Mouse (Mus musculus): ENCODE data around the gene Pik3r5. TPM values are rescaled to one million over a fixed set of nuclear protein-coding genes. Genes with fewer than 3 reads are reported as not detected.

Pik3r5 gene
- total and polyA plus RNA-seq, 3 experiments = 3.2 to 5.7 TPM; not detected in 1

DNA sequence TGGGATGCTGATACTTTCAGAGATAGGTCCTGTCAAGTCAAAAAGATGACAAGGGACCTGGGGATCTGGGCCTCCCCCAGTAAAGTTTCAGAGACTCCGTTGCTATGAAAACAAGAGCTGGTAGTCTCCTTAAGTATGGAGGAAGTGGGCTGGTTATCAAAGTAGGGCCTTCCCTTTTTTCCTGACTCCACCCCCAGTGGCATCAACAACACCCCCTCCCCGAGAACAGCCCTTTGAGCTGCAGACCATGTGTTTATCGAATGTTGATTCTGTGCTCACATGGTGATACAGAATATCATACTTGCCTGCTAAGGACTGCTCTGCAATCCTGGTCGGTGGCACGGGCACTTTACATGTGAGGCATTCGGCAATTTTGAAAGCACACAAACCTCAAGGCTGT is 51.3 kb downstream of the Pik3r5 start (continued):
- TF ChIP-seq SIN3A (IDR thresholded peaks at IDR 0.05; ENCODE audit: low read length) = peak; percentile 84
- TF ChIP-seq ZC3H11A (IDR thresholded peaks at IDR 0.05; ENCODE audit: low read depth, low read length) = no peak
- no peak for TF ChIP-seq RCOR1 (IDR thresholded peaks at IDR 0.05; ENCODE audit: low read depth, low read length)
- 0 out of 2 replicates have a peak, but pooled peaks have one; percentile 37 for TF ChIP-seq TCF12 (IDR thresholded peaks at IDR 0.05; ENCODE audit: low read depth, low read length)
- TF ChIP-seq MXI1 (IDR thresholded peaks at IDR 0.05; ENCODE audit: low read depth, low read length) = peak; percentile 96
- peak; percentile 54; the same call in 1 of the 2 replicates for TF ChIP-seq TBP (IDR thresholded peaks at IDR 0.05; ENCODE audit: low read depth, low read length)
- no peak for TF ChIP-seq CHD2 (IDR thresholded peaks at IDR 0.05; ENCODE audit: low read length)
- no peak for TF ChIP-seq POLR2AphosphoS2 (IDR thresholded peaks at IDR 0.05; ENCODE audit: low read length)
- TF ChIP-seq NELFE (IDR thresholded peaks at IDR 0.05; ENCODE audit: low read depth, low read length) = no peak
- 0 out of 2 replicates have a peak, but pooled peaks have one; percentile 45 for TF ChIP-seq HCFC1 (IDR thresholded peaks at IDR 0.05; ENCODE audit: low read depth, low read length)

DNA sequence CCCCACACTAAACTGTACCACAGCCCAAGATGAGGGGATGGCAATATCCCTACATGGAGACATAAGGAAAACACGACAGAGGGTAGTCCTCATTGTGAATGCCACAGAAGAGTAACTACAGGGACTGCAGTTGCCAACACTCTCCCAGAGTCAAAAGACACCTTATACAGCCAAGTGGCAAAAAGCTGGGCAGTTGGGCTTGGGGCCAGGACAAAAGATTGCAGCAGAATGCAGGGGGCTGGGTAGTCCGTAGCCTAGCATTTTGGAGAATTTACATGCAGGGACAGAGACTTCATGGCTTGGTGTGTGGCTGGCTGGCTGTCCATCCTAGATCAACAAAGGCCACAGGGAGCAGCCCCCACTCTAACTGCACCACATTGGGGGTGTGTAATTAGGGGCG is 52.5 kb downstream of the Pik3r5 start:
- Histone ChIP-seq H3K4me1 (ENCODE audit: control insufficient read depth in 1 of 2, insufficient read depth in 2 of 2, low read length in 2 of 2) (peaks cover 3 to 11% of the 10 kb centered on the region in 2 experiments; a peak in 3 of 4 replicates), H3K27ac (ENCODE audit: control insufficient read depth, low read depth, low read length) (no peak overlapping the region), H3K9ac (ENCODE audit: control insufficient read depth, low read depth, low read length, poor library complexity, severe bottlenecking) (no peak overlapping the region), H3K36me3 (ENCODE audit: control insufficient read depth in 1 of 2, insufficient read depth in 2 of 2, low read length in 2 of 2) (peaks cover 0 to 3% of the 10 kb centered on the region in 2 experiments; a peak in 2 of 4 replicates), H3K9me3 (replicated peaks; ENCODE audit: insufficient read depth, low read length) (no peaks in the 10 kb centered on the region), H3K79me2 (ENCODE audit: control insufficient read depth, insufficient read depth, low read length, poor library complexity) (no peaks in the 10 kb centered on the region), H3K27me3 (ENCODE audit: control insufficient read depth in 1 of 2, insufficient read depth in 2 of 2, low read length in 2 of 2) (no peaks in the 10 kb centered on the region), H3K4me3 (ENCODE audit: control insufficient read depth in 1 of 2, insufficient read depth in 1 of 2, low read depth in 2 of 2, low read length in 2 of 2) (no peak overlapping the region)
- DNase-seq (ENCODE audit: low read depth, low spot score) = no peak
- TF ChIP-seq HCFC1 (IDR thresholded peaks at IDR 0.05; ENCODE audit: low read depth, low read length) (no peak), CHD1 (IDR thresholded peaks at IDR 0.05; ENCODE audit: low read depth, low read length) (no peak), ZKSCAN1 (IDR thresholded peaks at IDR 0.05; ENCODE audit: low read depth, low read length) (no peak)

DNA sequence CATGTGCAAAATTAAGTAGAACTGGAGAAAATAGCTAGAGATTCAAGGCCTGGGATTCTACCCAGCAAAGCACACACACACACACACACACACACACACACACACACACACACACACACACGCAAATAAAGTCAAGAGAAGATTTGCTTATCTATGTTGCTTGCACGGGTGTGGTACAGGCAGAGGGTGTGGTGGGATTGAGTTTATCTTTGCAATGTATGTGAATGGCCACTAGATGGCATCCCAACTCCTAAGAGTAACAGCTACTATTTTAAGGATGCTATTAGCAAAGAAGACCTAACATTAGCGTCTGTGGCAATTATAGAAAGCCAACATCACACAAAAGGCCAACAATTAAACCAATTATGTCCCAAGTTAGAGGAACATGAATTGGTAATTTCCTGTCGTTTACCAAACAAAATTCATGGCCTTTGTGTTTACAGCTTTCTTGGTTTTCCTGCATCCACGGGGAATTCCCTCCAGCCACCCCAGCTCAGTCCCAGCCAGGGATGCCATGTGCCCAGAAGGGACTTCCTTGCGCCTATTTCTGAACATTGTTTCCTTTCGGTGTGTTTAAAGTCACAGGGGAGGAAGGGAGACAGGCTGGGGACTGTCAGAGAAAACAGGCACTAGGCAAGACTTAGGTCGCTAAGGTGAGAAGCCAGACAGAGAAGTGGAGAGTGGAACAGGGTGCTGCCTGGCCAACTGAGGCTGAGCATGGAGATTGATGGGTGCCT is 53.5 kb downstream of the Pik3r5 start:
- no peaks in the 10 kb centered on the region for H3K79me2 ChIP-seq (ENCODE audit: control insufficient read depth, insufficient read depth, low read length, poor library complexity)
- H3K9me3 ChIP-seq (replicated peaks; ENCODE audit: insufficient read depth, low read length) = no peaks in the 10 kb centered on the region
- H3K4me3 ChIP-seq (ENCODE audit: control insufficient read depth in 1 of 2, insufficient read depth in 1 of 2, low read depth in 2 of 2, low read length in 2 of 2) = no peak overlapping the region
- DNase-seq (ENCODE audit: low read depth, low spot score) = peak; percentile 95
- peaks cover 0 to 3% of the 10 kb centered on the region in 2 experiments; a peak in 2 of 4 replicates for H3K36me3 ChIP-seq (ENCODE audit: control insufficient read depth in 1 of 2, insufficient read depth in 2 of 2, low read length in 2 of 2)
- H3K4me1 ChIP-seq (ENCODE audit: control insufficient read depth in 1 of 2, insufficient read depth in 2 of 2, low read length in 2 of 2) = peaks cover 3 to 11% of the 10 kb centered on the region in 2 experiments; a peak in 3 of 4 replicates
- no peak overlapping the region for H3K27ac ChIP-seq (ENCODE audit: control insufficient read depth, low read depth, low read length)
- H3K27me3 ChIP-seq (ENCODE audit: control insufficient read depth in 1 of 2, insufficient read depth in 2 of 2, low read length in 2 of 2) = no peaks in the 10 kb centered on the region
- no peak overlapping the region for H3K9ac ChIP-seq (ENCODE audit: control insufficient read depth, low read depth, low read length, poor library complexity, severe bottlenecking)
- peak; percentile 58; the same call in 1 of the 2 replicates for TF ChIP-seq TCF12 (IDR thresholded peaks at IDR 0.05; ENCODE audit: low read depth, low read length)
- no peak for TF ChIP-seq ELF1 (IDR thresholded peaks at IDR 0.05; ENCODE audit: low read depth, low read length)
- no peak for TF ChIP-seq ZKSCAN1 (IDR thresholded peaks at IDR 0.05; ENCODE audit: low read depth, low read length)
- peak; percentile 67 for TF ChIP-seq MXI1 (IDR thresholded peaks at IDR 0.05; ENCODE audit: low read depth, low read length)
- TF ChIP-seq USF2 (IDR thresholded peaks at IDR 0.05; ENCODE audit: borderline replicate concordance in 1 of 2, insufficient read depth in 1 of 2, low read depth in 1 of 2, low read length in 2 of 2) = no peak
- TF ChIP-seq SMC3 (IDR thresholded peaks at IDR 0.05; ENCODE audit: low read depth, low read length) = peak; percentile 98
- TF ChIP-seq CHD1 (IDR thresholded peaks at IDR 0.05; ENCODE audit: low read depth, low read length) = no peak
- no peak for TF ChIP-seq MYB (IDR thresholded peaks at IDR 0.05; ENCODE audit: low read depth, low read length)
- TF ChIP-seq POLR2AphosphoS2 (IDR thresholded peaks at IDR 0.05; ENCODE audit: low read length) = no peak
- TF ChIP-seq NRF1 (IDR thresholded peaks at IDR 0.05; ENCODE audit: insufficient read depth, low read depth, low read length, poor library complexity, severe bottlenecking) = no peak
- no peak for TF ChIP-seq USF1 (IDR thresholded peaks at IDR 0.05; ENCODE audit: low read depth, low read length)
- no peak for TF ChIP-seq TAL1 (IDR thresholded peaks at IDR 0.05; ENCODE audit: low read length)
- TF ChIP-seq CHD2 (IDR thresholded peaks at IDR 0.05; ENCODE audit: low read length) = no peak
- no peak for TF ChIP-seq E2F4 (IDR thresholded peaks at IDR 0.05; ENCODE audit: borderline replicate concordance, low read depth, low read length)
- TF ChIP-seq GATA1 (IDR thresholded peaks at IDR 0.05; ENCODE audit: low read depth, low read length) = peak; percentile 91
- no peak for TF ChIP-seq KAT2A (conservative IDR thresholded peaks at IDR 0.05; ENCODE audit: low read depth, low read length)
- peak; percentile 97 for TF ChIP-seq ZC3H11A (IDR thresholded peaks at IDR 0.05; ENCODE audit: low read depth, low read length)
- TF ChIP-seq TBP (IDR thresholded peaks at IDR 0.05; ENCODE audit: low read depth, low read length) = no peak
- TF ChIP-seq GABPA (IDR thresholded peaks at IDR 0.05; ENCODE audit: low read depth, low read length) = no peak
- no peak for TF ChIP-seq JUND (IDR thresholded peaks at IDR 0.05; ENCODE audit: low read depth, low read length)
- no peak for TF ChIP-seq MEF2A (IDR thresholded peaks at IDR 0.05; ENCODE audit: extremely low read depth, insufficient replicate concordance, low read depth, low read length, poor library complexity, severe bottlenecking)
- no peak for TF ChIP-seq MAFK (IDR thresholded peaks at IDR 0.05; ENCODE audit: borderline replicate concordance, low read depth, low read length)
